Comparison of ENCODE assay signal across 14 mouse cellular contexts in genomic region chr5:73130984-73131383, GRCm38 (mm10).
A peak's percentile ranks its signal among the peaks of the same experiment; 100 is the strongest.
DNase-seq lines count a peak whose midpoint lies in the region; ATAC-seq lines count a peak whose summit lies in the region.
"Had no signal": no experiment of that assay in that cellular context is flagged by ENCODE, and none has a peak within 500 bp of the region (broad histone marks: within the 10 kb centered on the region; RNA-seq: fewer than 3 reads in every experiment).

No protein-coding gene starts in this region.

- H3K36me3 ChIP-seq in forebrain, embryonic 14.5 days (ENCODE audit: control insufficient read depth, insufficient read depth, low read length) = peaks cover 15% of the 10 kb centered on the region; the same call in 1 of the 2 replicates
- H3K36me3 ChIP-seq in midbrain, embryonic 10.5 days = peaks cover 40% of the 10 kb centered on the region

- intact Hi-C loops in left cerebral cortex, postnatal 4 days (cut with DNase I) = loop anchor here (5.0 kb wide), 2 partner anchors 126 to 166 kb away; partner anchors contain the start of gene Fryl
- intact Hi-C loops in left cerebral cortex, postnatal 36 days (cut with DNase I) = loop anchor here (5.0 kb wide), 2 partner anchors 126 to 161 kb away; partner anchors contain the start of genes Fryl and Ociad1
- intact Hi-C loops in heart, postnatal 36 days (cut with DNase I) = loop anchor here (5.0 kb wide), 2 partner anchors 141 to 161 kb away; partner anchors contain the start of gene Ociad1

- H3K4me2 ChIP-seq in forebrain, embryonic 14.5 days (ENCODE audit: low read length) = no peak overlapping the region
- H3K4me2 ChIP-seq: embryonic facial prominence, embryonic 15.5 days; hindbrain, embryonic 12.5 days; limb, embryonic 13.5 days had no signal

- DNase-seq in cerebellum, postnatal 10 days = peak; percentile 47 to 70
- no peak for DNase-seq in cerebellum, adult 9-10 months
- DNase-seq in left cerebral cortex, postnatal 4 days = peak; percentile 63
- no peak for DNase-seq in left cerebral cortex, postnatal 36 days (ENCODE audit: low spot score in 2 of 2)
- peak; percentile 72 for DNase-seq in adrenal gland, postnatal 14 days
- peak; percentile 22 to 44 for DNase-seq in heart, postnatal 36 days
- DNase-seq in forebrain, embryonic 14.5 days (ENCODE audit: low spot score) = no peak
- no peak for DNase-seq in midbrain, embryonic 10.5 days (ENCODE audit: low spot score)
- DNase-seq: forebrain, postnatal 0 days; thymus, postnatal 14 days had no signal

- no peak overlapping the region for H3K4me3 ChIP-seq in forebrain, embryonic 14.5 days (ENCODE audit: low read depth, low read length)
- no peak overlapping the region for H3K4me3 ChIP-seq in midbrain, embryonic 10.5 days
- H3K4me3 ChIP-seq: embryonic facial prominence, embryonic 15.5 days; hindbrain, embryonic 12.5 days; limb, embryonic 13.5 days had no signal

- no peaks in the 10 kb centered on the region for H3K9me3 ChIP-seq in forebrain, embryonic 14.5 days (replicated peaks; ENCODE audit: control insufficient read depth, low read length)
- no peaks in the 10 kb centered on the region for H3K9me3 ChIP-seq in midbrain, embryonic 10.5 days (replicated peaks)
- H3K9me3 ChIP-seq: embryonic facial prominence, embryonic 15.5 days; G1E; hindbrain, embryonic 12.5 days; limb, embryonic 13.5 days had no signal

- WGBS in forebrain, embryonic 14.5 days = 90% methylated on average over 6 of the region's 6 CpGs
- 95% methylated on average over 6 of the region's 6 CpGs for WGBS in midbrain, embryonic 10.5 days

- ATAC-seq in forebrain, embryonic 14.5 days = no peak
- ATAC-seq: forebrain, postnatal 0 days had no signal

- H3K27ac ChIP-seq in forebrain, embryonic 14.5 days (ENCODE audit: low read depth, low read length) = no peak overlapping the region
- H3K27ac ChIP-seq in midbrain, embryonic 10.5 days (replicated peaks) = no peak overlapping the region; the same call in 1 of the 2 replicates
- H3K27ac ChIP-seq: embryonic facial prominence, embryonic 15.5 days; limb, embryonic 13.5 days had no signal

- peaks cover 5% of the 10 kb centered on the region; the same call in 1 of the 2 replicates for H3K4me1 ChIP-seq in forebrain, embryonic 14.5 days (ENCODE audit: control insufficient read depth, insufficient read depth, low read length)
- peaks cover 11% of the 10 kb centered on the region; the same call in 1 of the 2 replicates for H3K4me1 ChIP-seq in midbrain, embryonic 10.5 days
- H3K4me1 ChIP-seq: embryonic facial prominence, embryonic 15.5 days; limb, embryonic 13.5 days had no signal

- no peaks in the 10 kb centered on the region for H3K27me3 ChIP-seq in forebrain, embryonic 14.5 days (replicated peaks; ENCODE audit: control insufficient read depth, insufficient read depth, low read length)
- H3K27me3 ChIP-seq in midbrain, embryonic 10.5 days (ENCODE audit: low read depth, poor library complexity, severe bottlenecking) = no peaks in the 10 kb centered on the region
- H3K27me3 ChIP-seq: embryonic facial prominence, embryonic 15.5 days; hindbrain, embryonic 12.5 days; limb, embryonic 13.5 days had no signal

- H3K9ac ChIP-seq in forebrain, embryonic 14.5 days (ENCODE audit: low read length) = no peak overlapping the region
- H3K9ac ChIP-seq: embryonic facial prominence, embryonic 15.5 days; forebrain, postnatal 0 days; hindbrain, embryonic 12.5 days; limb, embryonic 13.5 days had no signal

Comparison
In these comparisons a context has a peak if more than half of its experiments do, and no peak if none do; other contexts are left out.
1. DNase-seq: peak in cerebellum, postnatal 10 days (2 of 2), left cerebral cortex, postnatal 4 days (single experiment), adrenal gland, postnatal 14 days (single experiment) and heart, postnatal 36 days (2 of 2); none in cerebellum, adult 9-10 months (single experiment), left cerebral cortex, postnatal 36 days (0 of 2), forebrain, embryonic 14.5 days (single experiment) and midbrain, embryonic 10.5 days (single experiment).